Mouse (Mus musculus) gastrocnemius, postnatal 25 days (tissue): Measurements from ENCODE around the gene Gm20425. TPM values are rescaled to one million over a fixed set of nuclear protein-coding genes. Genes with fewer than 3 reads are reported as not detected.

Source experiments
- DNase-seq: peaks from one replicate; pipeline ENCODE4 v3.0.0; 2022
- total RNA-seq, 2 experiments: library from RNA; stranded (reverse); gene quantifications; 1 replicate in 1 of 2; 2 replicates in 1 of 2; pipeline ENCODE4 v1.2.3; 2021

Gene Gm20425
- total RNA-seq, 2 experiments from 2014 or later = 5.6 TPM; not detected in 1

GRCm38 (mm10) chr9:103153286-103153685 is 76.8 kb downstream of the Gm20425 start:
- DNase-seq = no peak

GRCm38 (mm10) chr9:103149074-103149799 is 80.9 kb downstream of the Gm20425 start:
- DNase-seq = no peak

GRCm38 (mm10) chr9:103147103-103147502 is 83.0 kb downstream of the Gm20425 start:
- DNase-seq = no peak

GRCm38 (mm10) chr9:103146703-103147102 is 83.4 kb downstream of the Gm20425 start:
- DNase-seq = no peak

DNA sequence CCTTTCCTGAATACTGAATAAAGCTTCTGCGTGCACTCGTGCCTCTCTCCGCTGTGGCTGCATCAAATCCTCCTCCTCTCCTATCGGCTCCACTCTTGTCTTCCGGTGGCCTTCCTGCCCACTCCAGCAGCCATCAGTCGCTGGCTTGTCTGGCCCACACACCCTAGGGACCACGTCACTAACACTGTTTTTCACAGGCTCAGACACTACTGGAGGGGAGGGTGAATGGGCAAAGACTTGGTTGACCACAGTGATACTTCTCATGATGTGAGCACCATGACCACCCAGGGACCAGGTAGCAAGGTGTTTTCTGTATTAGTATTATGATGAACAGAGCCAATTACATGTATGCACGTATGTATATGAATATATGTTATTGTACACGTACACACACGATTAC is 83.8 kb downstream of the Gm20425 start:
- DNase-seq = no peak

- no peak for DNase-seq
Measured at GRCm38 (mm10) chr9:103145351-103145750, 84.8 kb downstream of the Gm20425 start.

GRCm38 (mm10) chr9:103143881-103144280 is 86.2 kb downstream of the Gm20425 start:
- DNase-seq = no peak

DNA sequence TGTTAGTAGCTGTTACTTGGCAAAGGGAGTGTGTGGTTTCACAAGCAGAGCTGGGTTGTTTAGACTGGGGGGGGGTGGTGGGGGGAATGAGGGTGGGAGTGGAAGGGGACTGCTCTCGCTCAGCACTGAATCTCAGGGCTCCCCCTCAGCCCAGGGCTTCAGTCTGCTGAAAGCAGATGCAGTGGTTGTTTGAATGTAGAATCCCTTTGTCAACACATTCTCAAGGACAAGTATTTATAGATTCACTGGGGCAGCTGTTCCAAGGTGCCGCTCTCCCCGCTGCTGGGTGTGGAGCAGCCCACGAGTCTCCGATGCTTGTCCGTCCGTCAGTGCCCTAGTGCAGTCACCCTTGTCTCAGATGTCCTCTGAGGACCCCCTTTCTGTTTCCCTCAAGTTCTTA is 88.8 kb downstream of the Gm20425 start:
- no peak for DNase-seq

GRCm38 (mm10) chr9:103140384-103140783 is 89.7 kb downstream of the Gm20425 start:
- DNase-seq = no peak

Other genes with a start within 250 kb of the Gm20425 start
- under 1 TPM; 0.77 to 0.80 TPM for gene Slco2a1, start 241.6 kb downstream of the Gm20425 start, total RNA-seq
- under 1 TPM; 0.61 to 0.72 TPM for gene Rab6b, start 118.5 kb downstream of the Gm20425 start, total RNA-seq
- gene Srprb, start 28.2 kb downstream of the Gm20425 start, total RNA-seq = 10 to 100 TPM; 16.6 TPM
- gene Trf, start 137 bp upstream of the Gm20425 start, total RNA-seq = 10 to 100 TPM in 1 of 2 experiments, 1 to 10 TPM in 1; 7.9 to 32.4 TPM
- not detected for gene 1300017J02Rik, start 74.8 kb upstream of the Gm20425 start, total RNA-seq
- 1 to 10 TPM; 5.3 to 8.3 TPM for gene Topbp1, start 74.9 kb upstream of the Gm20425 start, total RNA-seq
- gene Cdv3, start 135.5 kb upstream of the Gm20425 start, total RNA-seq = 100 to 1,000 TPM; 144 to 162 TPM